Mouse (Mus musculus): ENCODE measurements around the gene Tsc2. TPM values are rescaled to one million over a fixed set of nuclear protein-coding genes. Genes with fewer than 3 reads are reported as not detected.

The Tsc2 gene
- total and polyA plus RNA-seq, 3 experiments: 104 to 178 (median 110) TPM

GRCm38 (mm10) chr17:24600502-24600901 lies 31.9 kb downstream of the Tsc2 start:
- no peaks in the 10 kb centered on the region for H3K27me3 ChIP-seq (ENCODE audit: control insufficient read depth, insufficient read depth, low read length)
- TF ChIP-seq EP300 (IDR thresholded peaks at IDR 0.05; ENCODE audit: insufficient read depth, low read depth, low read length) (no peak), CTCF (IDR thresholded peaks at IDR 0.05) (no peak), POLR2A (IDR thresholded peaks at IDR 0.05; ENCODE audit: insufficient read depth, low read depth, low read length) (no peak)
- DNase-seq: no peak
- intact Hi-C loops (cut with DNase I): no loop called here
- H3K4me3 ChIP-seq: no peak overlapping the region
- no peaks in the 10 kb centered on the region for H3K79me2 ChIP-seq (replicated peaks; ENCODE audit: control insufficient read depth, insufficient read depth, low read length)
- H3K9ac ChIP-seq (ENCODE audit: low read depth, low read length): no peak overlapping the region
- H3K27ac ChIP-seq: no peak overlapping the region
- no peaks in the 10 kb centered on the region for H3K36me3 ChIP-seq (ENCODE audit: control insufficient read depth, insufficient read depth, low read length)
- H3K4me1 ChIP-seq (ENCODE audit: control insufficient read depth, insufficient read depth, low read length): no peaks in the 10 kb centered on the region
- 88% methylated on average over 4 of the region's 4 CpGs for WGBS

GRCm38 (mm10) chr17:24597989-24598388 lies 34.4 kb downstream of the Tsc2 start:
- DNase-seq: no peak
- TF ChIP-seq POLR2A (IDR thresholded peaks at IDR 0.05; ENCODE audit: insufficient read depth, low read depth, low read length) (0 out of 2 replicates have a peak, but pooled peaks have one; percentile 15), EP300 (IDR thresholded peaks at IDR 0.05; ENCODE audit: insufficient read depth, low read depth, low read length) (no peak)
- WGBS: 93% methylated on average over 3 of the region's 3 CpGs
- Histone ChIP-seq H3K36me3 (ENCODE audit: control insufficient read depth, insufficient read depth, low read length) (no peaks in the 10 kb centered on the region), H3K79me2 (replicated peaks; ENCODE audit: control insufficient read depth, insufficient read depth, low read length) (no peaks in the 10 kb centered on the region), H3K27me3 (ENCODE audit: control insufficient read depth, insufficient read depth, low read length) (no peaks in the 10 kb centered on the region), H3K27ac (no peak overlapping the region), H3K9ac (ENCODE audit: low read depth, low read length) (no peak overlapping the region), H3K4me1 (ENCODE audit: control insufficient read depth, insufficient read depth, low read length) (no peaks in the 10 kb centered on the region), H3K4me3 (no peak overlapping the region)
- intact Hi-C loops (cut with DNase I): loop anchor here (5.0 kb wide), 1 partner anchor 54 kb away; the partner anchor contains the start of gene Slc9a3r2

- 82% methylated on average over 19 of the region's 19 CpGs for WGBS
- no peaks in the 10 kb centered on the region for H3K36me3 ChIP-seq (ENCODE audit: control insufficient read depth, insufficient read depth, low read length)
- no peak for TF ChIP-seq POLR2A (IDR thresholded peaks at IDR 0.05; ENCODE audit: insufficient read depth, low read depth, low read length)
- no peaks in the 10 kb centered on the region for H3K79me2 ChIP-seq (replicated peaks; ENCODE audit: control insufficient read depth, insufficient read depth, low read length)
- H3K4me1 ChIP-seq (ENCODE audit: control insufficient read depth, insufficient read depth, low read length): no peaks in the 10 kb centered on the region
- DNase-seq: no peak
- no peaks in the 10 kb centered on the region for H3K27me3 ChIP-seq (ENCODE audit: control insufficient read depth, insufficient read depth, low read length)
- H3K27ac ChIP-seq: no peak overlapping the region
- H3K9ac ChIP-seq (ENCODE audit: low read depth, low read length): no peak overlapping the region
- intact Hi-C loops (cut with DNase I): loop anchor here (5.0 kb wide), 1 partner anchor 56 kb away; the partner anchor contains the start of gene Slc9a3r2
- no peak overlapping the region for H3K4me3 ChIP-seq
Measured at GRCm38 (mm10) chr17:24596471-24597183, 35.8 kb downstream of the Tsc2 start.

GRCm38 (mm10) chr17:24596073-24596466 lies 36.4 kb downstream of the Tsc2 start:
- intact Hi-C loops (cut with DNase I): loop anchor here (5.0 kb wide), 1 partner anchor 56 kb away; the partner anchor contains the start of gene Slc9a3r2
- no peak for DNase-seq
- no peaks in the 10 kb centered on the region for H3K4me1 ChIP-seq (ENCODE audit: control insufficient read depth, insufficient read depth, low read length)
- no peak overlapping the region for H3K27ac ChIP-seq
- 74% methylated on average over 5 of the region's 5 CpGs for WGBS
- no peaks in the 10 kb centered on the region for H3K36me3 ChIP-seq (ENCODE audit: control insufficient read depth, insufficient read depth, low read length)
- H3K4me3 ChIP-seq: no peak overlapping the region
- H3K79me2 ChIP-seq (replicated peaks; ENCODE audit: control insufficient read depth, insufficient read depth, low read length): no peaks in the 10 kb centered on the region
- H3K27me3 ChIP-seq (ENCODE audit: control insufficient read depth, insufficient read depth, low read length): no peaks in the 10 kb centered on the region
- H3K9ac ChIP-seq (ENCODE audit: low read depth, low read length): no peak overlapping the region
- TF ChIP-seq EP300 (IDR thresholded peaks at IDR 0.05; ENCODE audit: insufficient read depth, low read depth, low read length): no peak
- no peak for TF ChIP-seq CTCF (IDR thresholded peaks at IDR 0.05)
- TF ChIP-seq POLR2A (IDR thresholded peaks at IDR 0.05; ENCODE audit: insufficient read depth, low read depth, low read length): no peak

- Histone ChIP-seq H3K27ac (no peak overlapping the region), H3K36me3 (ENCODE audit: control insufficient read depth, insufficient read depth, low read length) (no peaks in the 10 kb centered on the region), H3K79me2 (replicated peaks; ENCODE audit: control insufficient read depth, insufficient read depth, low read length) (no peaks in the 10 kb centered on the region), H3K4me3 (no peak overlapping the region), H3K9ac (ENCODE audit: low read depth, low read length) (no peak overlapping the region), H3K27me3 (ENCODE audit: control insufficient read depth, insufficient read depth, low read length) (no peaks in the 10 kb centered on the region), H3K4me1 (ENCODE audit: control insufficient read depth, insufficient read depth, low read length) (no peaks in the 10 kb centered on the region)
- intact Hi-C loops (cut with DNase I): loop anchor here (5.0 kb wide), 1 partner anchor 57 kb away; the partner anchor contains the start of gene Slc9a3r2
- TF ChIP-seq CTCF (IDR thresholded peaks at IDR 0.05) (peak; percentile 35; the same call in 1 of the 2 replicates), POLR2A (IDR thresholded peaks at IDR 0.05; ENCODE audit: insufficient read depth, low read depth, low read length) (no peak)
- WGBS: 58% methylated on average over 17 of the region's 17 CpGs
- no peak for DNase-seq
Measured at GRCm38 (mm10) chr17:24595126-24596072, 37.0 kb downstream of the Tsc2 start.
